Mouse (Mus musculus): ENCODE measurements around the gene Map1lc3b. TPM values are rescaled to one million over a fixed set of nuclear protein-coding genes. Genes with fewer than 3 reads are reported as not detected.

Map1lc3b gene
- polyA plus RNA-seq, 1 experiment = 113 TPM

DNA sequence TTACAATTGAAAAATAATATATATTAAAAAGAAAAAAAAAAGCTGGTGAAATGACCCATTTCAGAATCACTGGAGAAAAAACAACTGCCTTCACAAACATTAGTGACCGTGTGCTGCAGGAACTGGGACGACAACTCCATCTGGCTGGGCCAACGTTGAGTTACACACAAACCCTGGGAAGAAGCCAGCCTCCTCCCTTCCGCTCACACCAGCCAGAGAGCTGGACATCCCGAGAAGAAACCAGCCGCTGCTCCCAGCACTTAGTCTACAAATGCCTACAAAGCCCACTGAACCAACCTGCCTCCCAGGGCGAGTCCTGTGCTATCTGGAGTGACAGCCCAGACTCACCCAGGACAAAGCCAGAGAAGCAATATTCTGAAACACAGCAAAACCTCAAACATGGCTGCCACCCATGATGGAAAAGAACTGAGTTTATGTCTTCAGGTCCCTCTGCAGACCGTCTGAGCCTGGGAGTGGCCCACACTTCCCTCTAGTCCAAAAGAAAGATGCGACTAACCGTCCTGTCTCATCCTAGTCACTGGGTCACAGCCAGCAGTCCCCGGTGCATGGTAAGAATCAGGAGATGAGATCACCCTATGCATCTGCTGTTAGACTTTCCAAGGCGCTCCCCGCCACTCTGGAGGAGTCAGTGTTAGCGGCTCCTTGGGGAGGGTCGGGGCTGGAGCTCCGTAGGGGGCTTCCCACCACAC lies 28.4 kb upstream of the Map1lc3b start:
- WGBS = 85% methylated on average over 16 of the region's 16 CpGs

DNA sequence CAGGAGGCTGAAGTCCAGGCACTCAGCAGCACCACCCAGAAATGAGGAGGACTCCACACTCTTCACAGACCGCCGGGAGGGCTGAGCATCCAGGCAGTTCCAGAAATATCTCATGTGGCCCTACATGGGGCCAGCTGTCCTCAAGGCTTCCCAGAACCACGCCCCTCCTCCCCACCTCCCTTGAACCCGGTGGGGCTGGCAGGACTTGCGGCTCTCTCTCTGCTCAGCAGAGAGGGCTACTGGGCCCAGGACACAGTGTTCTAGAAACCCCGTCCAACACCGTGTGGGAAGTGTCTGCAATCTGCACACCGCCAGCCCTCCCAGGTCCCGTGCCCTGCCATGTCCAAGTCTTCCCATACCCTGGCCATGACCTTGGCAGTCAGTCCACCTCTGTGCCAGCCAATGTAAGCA lies 27.2 kb upstream of the Map1lc3b start:
- H3K4me1 ChIP-seq (ENCODE audit: control insufficient read depth, insufficient read depth, low read length) = no peaks in the 10 kb centered on the region
- no peak overlapping the region for H3K4me3 ChIP-seq (replicated peaks; ENCODE audit: control insufficient read depth, low read depth, low read length)
- no peak for TF ChIP-seq CTCF (IDR thresholded peaks at IDR 0.05; ENCODE audit: control insufficient read depth, insufficient read depth, low read length)
- no peak for TF ChIP-seq POLR2A (IDR thresholded peaks at IDR 0.05; ENCODE audit: borderline replicate concordance, control insufficient read depth, low read depth, low read length)
- no peak overlapping the region; the same call in 1 of the 2 replicates for H3K27ac ChIP-seq (ENCODE audit: control insufficient read depth, insufficient read depth, low read depth, low read length, poor library complexity)
- WGBS = 82% methylated on average over 9 of the region's 9 CpGs

More for the DNA sequence above, 28.4 kb upstream of the Map1lc3b start:
- Histone ChIP-seq H3K4me3 (replicated peaks; ENCODE audit: control insufficient read depth, low read depth, low read length) (no peak overlapping the region), H3K4me1 (ENCODE audit: control insufficient read depth, insufficient read depth, low read length) (no peaks in the 10 kb centered on the region), H3K27ac (ENCODE audit: control insufficient read depth, insufficient read depth, low read depth, low read length, poor library complexity) (no peak overlapping the region)
- no peak for TF ChIP-seq POLR2A (IDR thresholded peaks at IDR 0.05; ENCODE audit: borderline replicate concordance, control insufficient read depth, low read depth, low read length)
- no peak for TF ChIP-seq CTCF (IDR thresholded peaks at IDR 0.05; ENCODE audit: control insufficient read depth, insufficient read depth, low read length)

GRCm38 (mm10) chr8:121563701-121564100 lies 26.5 kb upstream of the Map1lc3b start:
- H3K4me3 ChIP-seq (replicated peaks; ENCODE audit: control insufficient read depth, low read depth, low read length) = no peak overlapping the region
- WGBS = 89% methylated on average over 6 of the region's 6 CpGs
- no peaks in the 10 kb centered on the region for H3K4me1 ChIP-seq (ENCODE audit: control insufficient read depth, insufficient read depth, low read length)
- H3K27ac ChIP-seq (ENCODE audit: control insufficient read depth, insufficient read depth, low read depth, low read length, poor library complexity) = no peak overlapping the region
- TF ChIP-seq CTCF (IDR thresholded peaks at IDR 0.05; ENCODE audit: control insufficient read depth, insufficient read depth, low read length) (no peak), POLR2A (IDR thresholded peaks at IDR 0.05; ENCODE audit: borderline replicate concordance, control insufficient read depth, low read depth, low read length) (no peak)

DNA sequence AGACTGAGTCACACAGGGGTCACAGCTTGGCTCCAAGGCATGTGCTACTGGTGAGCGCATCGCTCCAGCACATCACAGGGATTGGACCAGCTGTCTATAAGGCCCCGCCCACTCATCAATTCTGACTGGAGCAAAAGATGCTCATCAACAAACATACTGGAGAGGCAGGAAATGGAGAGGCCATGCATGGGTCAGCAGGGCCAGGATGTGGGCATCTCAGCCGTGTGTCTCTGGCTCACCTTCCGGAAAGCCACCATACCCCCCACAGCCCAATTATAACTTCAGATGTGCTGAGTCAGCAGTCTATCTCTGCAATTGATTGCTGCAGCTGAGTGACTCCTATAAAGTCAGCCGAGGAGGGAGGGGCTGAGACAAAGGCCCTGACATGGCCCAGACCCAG lies 21.8 kb upstream of the Map1lc3b start:
- Histone ChIP-seq H3K4me1 (ENCODE audit: control insufficient read depth, insufficient read depth, low read length) (peaks cover 2% of the 10 kb centered on the region; the same call in 1 of the 2 replicates), H3K27ac (ENCODE audit: control insufficient read depth, insufficient read depth, low read depth, low read length, poor library complexity) (no peak overlapping the region), H3K4me3 (replicated peaks; ENCODE audit: control insufficient read depth, low read depth, low read length) (no peak overlapping the region)
- 67% methylated on average over 6 of the region's 6 CpGs for WGBS
- no peak for TF ChIP-seq CTCF (IDR thresholded peaks at IDR 0.05; ENCODE audit: control insufficient read depth, insufficient read depth, low read length)
- TF ChIP-seq POLR2A (IDR thresholded peaks at IDR 0.05; ENCODE audit: borderline replicate concordance, control insufficient read depth, low read depth, low read length) = no peak

- TF ChIP-seq POLR2A (IDR thresholded peaks at IDR 0.05; ENCODE audit: borderline replicate concordance, control insufficient read depth, low read depth, low read length) (no peak), CTCF (IDR thresholded peaks at IDR 0.05; ENCODE audit: control insufficient read depth, insufficient read depth, low read length) (no peak)
- WGBS = 35% methylated on average over 21 of the region's 21 CpGs
- Histone ChIP-seq H3K27ac (ENCODE audit: control insufficient read depth, insufficient read depth, low read depth, low read length, poor library complexity) (peak overlapping the region; percentile 82), H3K4me1 (ENCODE audit: control insufficient read depth, insufficient read depth, low read length) (peaks cover 2% of the 10 kb centered on the region; the same call in 1 of the 2 replicates), H3K4me3 (replicated peaks; ENCODE audit: control insufficient read depth, low read depth, low read length) (peak overlapping the region; percentile 50)
Measured at GRCm38 (mm10) chr8:121570335-121570734, 19.8 kb upstream of the Map1lc3b start.

DNA sequence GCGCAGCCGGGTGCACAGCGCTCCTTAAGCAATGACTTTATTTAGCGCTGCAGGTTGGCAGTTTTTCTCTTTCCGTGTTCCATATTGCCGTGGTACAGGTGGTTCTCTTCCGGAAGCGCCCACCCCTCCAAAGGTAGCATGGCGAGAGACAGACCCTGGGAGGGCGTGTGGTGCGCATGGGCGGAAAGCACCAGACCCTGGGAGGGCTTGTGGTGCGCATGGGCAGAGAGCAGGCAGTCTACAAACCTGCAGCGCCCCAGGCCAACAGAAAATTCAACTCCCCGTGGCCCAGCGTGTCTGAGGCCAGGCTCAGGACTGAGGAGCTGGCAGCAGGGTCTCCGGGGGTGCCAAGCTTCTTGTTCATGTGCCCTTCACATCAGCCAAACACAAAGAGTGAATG lies 19.4 kb upstream of the Map1lc3b start:
- peak overlapping the region; percentile 50 for H3K4me3 ChIP-seq (replicated peaks; ENCODE audit: control insufficient read depth, low read depth, low read length)
- peak; percentile 29; the same call in 1 of the 2 replicates for TF ChIP-seq POLR2A (IDR thresholded peaks at IDR 0.05; ENCODE audit: borderline replicate concordance, control insufficient read depth, low read depth, low read length)
- no peak for TF ChIP-seq CTCF (IDR thresholded peaks at IDR 0.05; ENCODE audit: control insufficient read depth, insufficient read depth, low read length)
- peak overlapping the region; percentile 82 for H3K27ac ChIP-seq (ENCODE audit: control insufficient read depth, insufficient read depth, low read depth, low read length, poor library complexity)
- H3K4me1 ChIP-seq (ENCODE audit: control insufficient read depth, insufficient read depth, low read length) = peaks cover 2% of the 10 kb centered on the region; the same call in 1 of the 2 replicates
- WGBS = 58% methylated on average over 17 of the region's 17 CpGs

DNA sequence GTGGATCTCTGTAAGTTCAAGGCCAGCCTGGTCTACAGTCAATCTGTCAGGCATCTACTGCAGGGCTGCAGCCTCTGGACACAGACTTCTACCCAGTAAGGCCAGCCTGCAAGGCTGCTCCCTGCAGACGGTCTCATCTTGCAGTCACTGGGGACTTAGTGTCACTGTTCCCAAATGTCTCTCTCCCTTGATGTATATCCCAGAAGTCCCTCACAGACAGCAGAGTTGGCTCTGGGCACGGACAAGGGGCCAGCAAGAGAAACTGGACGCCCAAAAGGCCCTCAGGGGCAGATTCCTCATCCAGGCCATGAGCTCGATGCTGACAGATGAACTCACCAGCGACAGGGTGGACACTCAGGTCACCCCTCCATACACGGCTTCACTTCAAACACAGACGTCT lies 18.0 kb upstream of the Map1lc3b start:
- 88% methylated on average over 7 of the region's 7 CpGs for WGBS
- TF ChIP-seq POLR2A (IDR thresholded peaks at IDR 0.05; ENCODE audit: borderline replicate concordance, control insufficient read depth, low read depth, low read length) (no peak), CTCF (IDR thresholded peaks at IDR 0.05; ENCODE audit: control insufficient read depth, insufficient read depth, low read length) (no peak)
- H3K4me3 ChIP-seq (replicated peaks; ENCODE audit: control insufficient read depth, low read depth, low read length) = no peak overlapping the region
- no peak overlapping the region for H3K27ac ChIP-seq (ENCODE audit: control insufficient read depth, insufficient read depth, low read depth, low read length, poor library complexity)
- peaks cover 2% of the 10 kb centered on the region for H3K4me1 ChIP-seq (ENCODE audit: control insufficient read depth, insufficient read depth, low read length)

DNA sequence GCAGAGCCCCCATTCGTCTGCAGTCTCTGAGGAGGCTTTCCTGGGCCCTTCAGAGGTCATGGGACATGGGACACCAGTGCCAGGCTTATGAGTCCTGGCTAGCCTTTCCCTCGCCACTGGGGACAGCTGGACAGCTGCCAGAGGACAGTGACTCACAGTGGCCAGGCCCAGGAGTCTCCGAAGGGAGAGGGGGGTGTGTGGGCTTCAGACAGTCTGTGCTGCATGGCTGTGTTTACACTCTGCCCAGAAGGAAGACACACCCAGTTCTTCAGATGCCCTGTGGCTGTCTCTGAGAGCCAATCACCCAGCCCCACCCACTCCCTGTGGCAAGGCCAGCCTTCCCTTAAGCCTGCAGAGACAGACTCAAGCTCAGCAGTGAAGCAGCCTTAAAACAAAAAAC lies 16.9 kb upstream of the Map1lc3b start:
- peaks cover 5% of the 10 kb centered on the region for H3K4me1 ChIP-seq (ENCODE audit: control insufficient read depth, insufficient read depth, low read length)
- H3K27ac ChIP-seq (ENCODE audit: control insufficient read depth, insufficient read depth, low read depth, low read length, poor library complexity) = 0 out of 2 replicates have a peak overlapping the region, but pooled peaks have one; percentile 14
- no peak overlapping the region for H3K4me3 ChIP-seq (replicated peaks; ENCODE audit: control insufficient read depth, low read depth, low read length)
- no peak for TF ChIP-seq CTCF (IDR thresholded peaks at IDR 0.05; ENCODE audit: control insufficient read depth, insufficient read depth, low read length)
- no peak for TF ChIP-seq POLR2A (IDR thresholded peaks at IDR 0.05; ENCODE audit: borderline replicate concordance, control insufficient read depth, low read depth, low read length)
- WGBS = 43% methylated on average over 3 of the region's 3 CpGs

All from bone marrow, adult 2 months (tissue).